Mouse (Mus musculus) 416B (cell line): Measurements from ENCODE around the gene Pygo2.

ENCODE experiments used
- DNase-seq: peaks from one replicate; pipeline ENCODE4 v3.0.0; 2011; ENCODE audit warnings: low read depth

Pygo2 gene

GRCm38 (mm10) chr3:89430171-89431159 lies at the start of gene Pygo2:
Gene Pygo2 (plus strand): TSS chr3:89430214.
- DNase-seq, result peak; percentile 93

DNA sequence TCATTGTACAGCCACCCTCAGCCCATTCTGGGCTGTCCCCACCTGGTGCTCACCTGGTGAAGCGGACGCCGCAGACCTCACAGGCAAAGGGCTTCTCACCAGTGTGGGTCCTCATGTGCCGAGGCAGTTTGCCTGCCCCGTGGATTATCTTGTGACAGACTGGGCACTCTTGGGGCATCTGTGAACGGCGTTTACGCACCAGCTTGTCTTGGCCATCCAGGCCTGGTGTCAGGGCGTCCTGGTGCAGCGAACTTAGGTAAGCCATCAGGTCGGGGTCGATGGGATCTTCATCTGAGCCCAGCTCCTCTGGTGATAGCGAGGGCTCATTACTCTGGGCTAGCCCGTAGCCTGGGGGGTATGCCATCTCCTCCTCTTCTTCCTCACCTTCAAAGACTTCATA lies 49.7 kb upstream of the Pygo2 start:
- no peak for DNase-seq

- no peak for DNase-seq
These were observed 49.3 kb upstream of the Pygo2 start for GRCm38 (mm10) chr3:89380711-89381110.

DNA sequence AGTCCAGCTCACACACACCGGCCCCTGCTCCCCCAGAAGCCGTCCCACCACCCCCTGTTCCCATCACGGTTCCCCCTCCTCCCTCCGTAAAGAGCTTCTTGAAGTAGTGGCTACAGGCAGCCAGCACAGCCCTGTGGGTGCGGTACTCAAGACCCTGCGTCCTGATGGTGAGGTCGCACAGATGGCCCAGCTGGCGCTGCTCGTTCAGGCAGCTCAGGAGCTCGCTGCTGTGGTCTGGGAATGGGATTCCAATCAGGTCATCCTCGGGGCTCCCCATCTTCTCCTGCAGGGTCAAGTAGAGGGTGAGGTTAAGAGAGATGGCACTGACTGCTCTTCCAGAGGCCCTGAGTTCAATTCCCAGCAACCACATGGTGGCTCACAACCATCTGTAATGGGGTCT lies 48.8 kb upstream of the Pygo2 start:
- no peak for DNase-seq

DNA sequence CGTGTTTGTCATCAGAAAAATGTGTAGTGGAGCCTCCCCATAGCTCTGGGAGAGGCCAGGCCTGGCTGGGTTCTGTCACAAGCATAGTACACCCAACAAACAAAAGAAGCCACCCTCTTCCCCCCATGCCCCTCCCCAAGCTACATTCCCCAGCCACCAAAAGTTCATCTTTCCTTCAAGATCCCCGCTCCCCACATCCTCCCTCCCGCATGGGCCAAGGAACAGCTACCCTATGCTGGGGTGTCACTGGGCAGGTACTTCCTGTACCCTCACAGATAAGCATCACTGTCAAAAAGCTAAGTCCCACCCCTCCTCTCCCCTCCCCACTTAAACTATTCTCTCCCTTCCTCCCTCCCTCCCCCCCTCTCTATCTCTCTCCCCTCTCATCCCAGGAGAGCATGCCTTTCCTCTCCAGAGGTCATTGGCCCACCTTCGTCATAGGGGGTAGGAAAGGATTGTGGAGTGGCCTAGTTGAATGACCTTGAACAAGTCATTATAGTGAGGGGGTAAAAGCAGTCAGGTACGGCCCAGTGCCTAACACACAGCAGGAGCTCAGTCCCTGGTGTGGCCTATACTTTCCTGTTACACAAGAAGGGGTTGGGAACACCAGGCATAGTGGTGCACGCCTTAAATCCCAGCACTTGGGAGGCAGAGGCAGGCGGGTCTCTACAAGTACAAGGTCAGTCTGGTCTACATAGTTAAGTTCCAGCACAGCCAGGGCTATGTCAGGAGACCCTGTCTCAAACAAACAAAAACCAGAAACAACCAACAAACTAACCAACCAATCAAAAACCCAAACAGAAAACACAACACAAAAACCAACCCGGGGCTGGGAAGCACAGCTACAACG lies 47.8 kb upstream of the Pygo2 start:
- DNase-seq, result no peak

GRCm38 (mm10) chr3:89382950-89383349 lies 47.1 kb upstream of the Pygo2 start:
- no peak for DNase-seq

GRCm38 (mm10) chr3:89383651-89384255 lies 46.3 kb upstream of the Pygo2 start:
- DNase-seq, result no peak

DNA sequence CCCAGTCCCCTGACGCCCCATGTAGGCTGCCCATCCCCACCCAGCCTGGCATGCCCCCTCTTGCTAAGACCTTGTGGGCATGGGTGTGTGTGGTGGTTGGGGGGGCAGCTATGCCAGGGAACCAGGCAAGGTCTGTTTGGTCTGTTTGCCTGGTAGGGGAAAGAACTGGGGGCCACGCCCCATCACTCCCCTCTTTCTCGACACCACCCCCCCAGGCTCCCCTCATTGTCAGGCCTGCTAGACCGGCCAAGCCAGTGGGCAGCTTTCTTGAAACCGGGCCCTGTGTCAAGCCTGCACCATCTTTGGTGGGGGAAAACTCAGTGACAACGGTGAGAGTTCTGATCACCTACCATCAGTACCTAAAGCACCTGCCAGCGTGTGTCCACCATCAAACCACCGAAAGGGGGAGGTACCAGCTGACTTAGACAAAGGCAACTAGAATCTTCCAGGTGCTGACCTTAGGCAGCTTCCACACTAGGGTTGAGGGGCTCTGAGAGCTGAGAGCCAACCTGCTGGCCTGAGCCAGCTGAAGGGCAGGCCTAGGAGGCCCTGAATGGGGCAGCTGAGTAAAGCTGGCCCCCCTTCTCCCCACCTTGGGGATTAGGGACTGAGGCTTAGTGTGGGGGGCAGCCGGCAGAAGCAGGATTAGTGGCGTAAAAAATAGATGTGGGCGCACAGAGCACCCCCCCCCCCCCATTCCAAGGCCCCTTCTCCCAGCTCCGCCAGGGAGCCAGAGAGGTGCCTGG lies 45.5 kb upstream of the Pygo2 start:
- DNase-seq, result no peak

DNA sequence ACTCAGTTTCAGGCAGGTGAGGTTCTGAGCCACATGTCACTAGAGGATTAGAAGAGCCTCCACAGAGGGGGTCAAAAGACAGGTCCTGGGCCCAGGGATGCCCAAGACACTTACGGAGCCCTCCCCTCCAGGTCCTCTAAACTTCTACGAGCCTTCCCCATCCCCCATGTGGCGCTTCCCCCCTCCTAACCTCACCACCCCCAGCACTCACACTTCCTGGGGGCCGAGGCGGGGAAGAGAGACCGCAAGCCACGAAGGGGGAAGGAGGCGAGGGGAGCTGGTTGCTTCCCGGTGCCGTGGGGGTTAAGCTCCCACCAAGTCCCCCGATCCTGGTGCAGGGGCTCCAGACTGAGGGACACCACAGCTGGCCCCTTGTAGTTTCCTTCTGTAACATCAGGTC lies 44.6 kb upstream of the Pygo2 start:
- DNase-seq, result no peak

- no peak for DNase-seq
These were observed 43.3 kb upstream of the Pygo2 start for GRCm38 (mm10) chr3:89386438-89387420.

DNA sequence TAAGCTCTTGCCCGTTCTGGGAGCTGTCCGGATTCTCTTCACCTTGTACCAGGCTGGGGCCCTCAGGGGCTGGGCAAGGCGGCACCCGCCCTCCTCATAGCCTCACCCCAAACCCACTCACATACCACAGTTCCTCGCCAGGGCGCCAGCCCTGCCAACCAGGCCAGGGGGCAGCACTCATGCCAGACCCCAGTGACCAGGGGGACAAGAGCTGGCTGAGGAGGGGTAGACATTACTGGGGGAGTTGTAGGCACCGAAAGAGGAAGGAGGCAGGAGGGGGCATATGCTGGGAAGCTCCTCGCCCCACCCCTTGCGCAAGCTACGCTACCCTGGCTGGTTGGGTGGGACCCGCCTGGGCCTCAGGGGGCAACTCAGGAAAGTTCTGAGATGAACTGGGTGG lies 42.4 kb upstream of the Pygo2 start:
- no peak for DNase-seq

DNA sequence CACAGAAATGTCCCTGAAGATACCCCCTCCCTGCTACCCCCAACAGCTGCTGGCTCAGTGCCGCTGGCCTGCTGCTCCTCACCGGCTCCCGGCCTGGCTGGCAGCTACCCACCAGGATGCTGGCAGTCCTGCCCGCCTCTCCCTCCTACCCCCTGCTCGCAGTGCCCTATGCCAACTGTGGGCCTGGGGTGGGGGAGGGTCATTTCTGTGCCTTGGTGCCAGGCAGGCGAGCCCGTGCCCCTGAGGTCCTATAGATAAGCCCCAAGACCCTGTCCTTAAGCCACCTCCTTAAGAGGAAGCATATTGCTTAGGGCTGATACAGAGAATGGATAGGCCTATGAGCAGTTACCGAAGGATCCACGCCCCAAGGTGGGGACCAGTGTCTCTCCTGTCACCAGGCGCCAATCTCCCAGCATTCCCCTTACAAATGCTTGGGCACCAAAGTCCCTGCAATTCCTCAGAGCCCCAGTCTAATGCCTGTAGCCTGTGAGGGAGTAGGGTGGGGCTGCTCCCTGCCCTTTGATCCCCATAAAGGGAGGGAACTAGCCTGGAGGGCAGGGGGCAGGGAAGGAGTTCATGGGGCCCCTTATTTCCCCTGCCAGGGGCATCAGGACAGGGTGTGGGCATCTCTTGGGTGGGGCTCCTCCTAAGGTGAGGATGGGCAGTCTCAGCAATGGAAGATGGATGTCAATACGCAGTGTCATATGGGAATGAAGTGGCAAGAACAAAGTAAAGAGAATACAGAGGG lies 41.7 kb upstream of the Pygo2 start:
- DNase-seq, result no peak

- peak; percentile 69 for DNase-seq
These were observed 40.9 kb upstream of the Pygo2 start for GRCm38 (mm10) chr3:89388901-89389740.

- DNase-seq, result peak; percentile 50
These were observed 39.9 kb upstream of the Pygo2 start for GRCm38 (mm10) chr3:89390111-89390515.

- DNase-seq, result peak; percentile 55
These were observed 39.0 kb upstream of the Pygo2 start for GRCm38 (mm10) chr3:89390699-89391662.

- peak; percentile 70 for DNase-seq
These were observed 38.1 kb upstream of the Pygo2 start for GRCm38 (mm10) chr3:89391663-89392511.
